19 mouse cellular contexts compared by ENCODE assay signal in the genomic region with DNA sequence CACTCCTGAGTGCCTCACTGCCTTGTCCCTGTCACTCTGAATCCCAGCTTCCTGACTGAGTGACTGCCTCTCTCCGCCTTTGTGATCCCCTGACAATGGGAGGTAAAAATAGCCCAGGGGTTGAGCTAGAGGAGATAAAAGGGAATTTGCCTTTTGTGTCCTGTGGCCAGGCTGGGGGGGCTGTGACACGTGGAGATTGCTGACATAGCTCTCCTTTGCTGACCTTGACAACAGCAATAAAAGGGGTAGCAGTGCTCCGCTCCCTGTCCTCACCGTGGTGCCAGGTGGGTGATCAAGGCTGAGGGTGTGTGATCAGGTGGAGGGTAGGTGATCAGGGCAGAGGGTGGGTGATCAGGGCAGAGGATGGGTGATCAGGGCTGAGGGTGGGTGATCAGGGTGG. TPM values are rescaled to one million over a fixed set of nuclear protein-coding genes. Genes with fewer than 3 reads are reported as not detected.
A peak's percentile ranks its signal among the peaks of the same experiment; 100 is the strongest.
DNase-seq lines count a peak whose midpoint lies in the region; ATAC-seq and TF ChIP-seq lines count a peak whose summit lies in the region.
"Had no signal": no experiment of that assay in that cellular context is flagged by ENCODE, and none has a peak within 500 bp of the region (broad histone marks: within the 10 kb centered on the region; RNA-seq: fewer than 3 reads in every experiment).

A gene (plus strand): TSS at position 235 of the 400 bp plus-strand sequence.

- ATAC-seq in heart, embryonic 13.5 days (ENCODE audit: extremely low read depth, insufficient number of reproducible peaks, low FRiP score, low TSS enrichment), result peak; percentile 22; the same call in 1 of the 2 replicates
- ATAC-seq: midbrain, embryonic 16.5 days had no signal

- H3K27ac ChIP-seq in ES-Bruce4 (ENCODE audit: insufficient read depth, low read length), result no peak within 1 kb of the TSS
- no peak within 1 kb of the TSS for H3K27ac ChIP-seq in cortical plate, adult 2 months (ENCODE audit: insufficient read depth, low read length)
- H3K27ac ChIP-seq in heart, embryonic 13.5 days (replicated peaks), result peak within 1 kb of the TSS; percentile 90
- H3K27ac ChIP-seq: embryonic facial prominence, embryonic 12.5 days; forebrain, embryonic 10.5 days; limb, embryonic 10.5 days had no signal

- H3K9ac ChIP-seq in ES-Bruce4 (ENCODE audit: low read depth, poor library complexity, severe bottlenecking), result no peak within 1 kb of the TSS
- H3K9ac ChIP-seq in heart, embryonic 13.5 days, result peak within 1 kb of the TSS; percentile 85
- H3K9ac ChIP-seq: embryonic facial prominence, embryonic 12.5 days; lung, embryonic 14.5 days had no signal

- WGBS in heart, embryonic 13.5 days, result 32% methylated on average over 4 of the region's 4 CpGs

- H3K4me2 ChIP-seq in heart, embryonic 13.5 days, result peak within 1 kb of the TSS; percentile 84
- H3K4me2 ChIP-seq: embryonic facial prominence, embryonic 12.5 days; lung, embryonic 14.5 days had no signal

- TF ChIP-seq POLR2A in ES-Bruce4 (IDR thresholded peaks at IDR 0.05; ENCODE audit: insufficient read depth, low read length), result no peak
- no peak for TF ChIP-seq POLR2A in cortical plate, adult 2 months (IDR thresholded peaks at IDR 0.05; ENCODE audit: extremely low read depth, insufficient read depth, low read length)

- no peaks in the 10 kb centered on the region for H3K36me3 ChIP-seq in ES-Bruce4 (ENCODE audit: control insufficient read depth, insufficient read depth, low read length, poor library complexity, severe bottlenecking)
- peaks cover 24% of the 10 kb centered on the region for H3K36me3 ChIP-seq in heart, embryonic 13.5 days
- H3K36me3 ChIP-seq: embryonic facial prominence, embryonic 12.5 days; forebrain, embryonic 10.5 days; limb, embryonic 10.5 days had no signal

- H3K9me3 ChIP-seq in ES-Bruce4 (replicated peaks; ENCODE audit: control insufficient read depth, insufficient read depth, low read length, poor library complexity, severe bottlenecking), result no peaks in the 10 kb centered on the region
- H3K9me3 ChIP-seq in heart, embryonic 13.5 days, result no peaks in the 10 kb centered on the region
- H3K9me3 ChIP-seq: embryonic facial prominence, embryonic 12.5 days; forebrain, embryonic 10.5 days; limb, embryonic 10.5 days had no signal

- H3K4me3 ChIP-seq in ES-Bruce4 (ENCODE audit: low read depth, low read length), result no peak within 1 kb of the TSS
- H3K4me3 ChIP-seq in cortical plate, adult 2 months (ENCODE audit: insufficient read depth, low read length), result no peak within 1 kb of the TSS
- H3K4me3 ChIP-seq in heart, embryonic 13.5 days, result peak within 1 kb of the TSS; percentile 55
- H3K4me3 ChIP-seq: embryonic facial prominence, embryonic 12.5 days; forebrain, embryonic 10.5 days; limb, embryonic 10.5 days had no signal

- no peak for TF ChIP-seq CTCF in ES-Bruce4 (IDR thresholded peaks at IDR 0.05; ENCODE audit: low read depth, low read length)
- TF ChIP-seq CTCF in cortical plate, adult 2 months (IDR thresholded peaks at IDR 0.05; ENCODE audit: extremely low read depth, insufficient read depth, low read length), result no peak

- no peaks in the 10 kb centered on the region for H3K27me3 ChIP-seq in ES-Bruce4 (ENCODE audit: control insufficient read depth, insufficient read depth, low read length, poor library complexity, severe bottlenecking)
- H3K27me3 ChIP-seq in heart, embryonic 13.5 days (replicated peaks), result no peaks in the 10 kb centered on the region

- H3K4me1 ChIP-seq in ES-Bruce4 (ENCODE audit: control insufficient read depth, insufficient read depth, low read length), result peaks cover 10% of the 10 kb centered on the region
- peaks cover 1% of the 10 kb centered on the region; the same call in 1 of the 2 replicates for H3K4me1 ChIP-seq in cortical plate, adult 2 months (ENCODE audit: control insufficient read depth, insufficient read depth, low read length)
- peaks cover 56% of the 10 kb centered on the region for H3K4me1 ChIP-seq in heart, embryonic 13.5 days
- H3K4me1 ChIP-seq: embryonic facial prominence, embryonic 12.5 days had no signal

- TF ChIP-seq EP300 in ES-Bruce4 (IDR thresholded peaks at IDR 0.05; ENCODE audit: insufficient read depth, low read depth, low read length), result peak; percentile 70; the same call in 1 of the 2 replicates

- peak; percentile 71 for DNase-seq in heart, postnatal 4 days
- DNase-seq in adrenal gland, postnatal 14 days, result no peak
- DNase-seq in left cerebral cortex, adult 9 months (ENCODE audit: low spot score in 2 of 2), result no peak
- no peak for DNase-seq in spleen, postnatal 36 days (ENCODE audit: low spot score in 2 of 2)
- DNase-seq: adrenal gland, postnatal 25 days; cerebellum, postnatal 14 days; kidney, adult 2 months; kidney, postnatal 25 days; lung, embryonic 14.5 days; right cerebral cortex, postnatal 4 days; thymus, adult 18-20 months had no signal

RNA-seq across cellular contexts. Expression of the gene that starts here (rescaled TPM):
- polyA plus RNA-seq in ES-Bruce4 (2011; ENCODE audit: insufficient read depth, insufficient read length, low read depth, missing spikeins), result 0.70 and 1.0 TPM in 2 replicates
- polyA plus RNA-seq in cortical plate, adult 2 months (2012; rRNA removed), result 10.5 and 13.8 TPM in 2 replicates
- polyA plus RNA-seq in heart, embryonic 13.5 days (2015; fragmentation: Nextera tagmentation; extraction: Ambion mirVana), result 17.7 and 21.2 TPM in 2 replicates
- 10 to 100 TPM; 60.5 to 63.8 TPM for total RNA-seq in heart, postnatal 4 days (2021)
- 0.08 and 0.74 TPM in 2 replicates for total RNA-seq in adrenal gland, postnatal 14 days (2021)
- polyA plus RNA-seq: urinary bladder, adult 2 months had no signal

Comparison
In these comparisons a context has a peak if more than half of its experiments do, and no peak if none do; other contexts are left out.
1. RNA of the gene that starts here (total RNA-seq): 60.5 to 63.8 TPM in heart, postnatal 4 days; 0.08 to 0.74 TPM in adrenal gland, postnatal 14 days; every median in the first group is over 10 times any median in the second.